Mouse (Mus musculus) gastrocnemius, adult 18-20 months (tissue): ENCODE data around the gene Usp50. TPM values are rescaled to one million over a fixed set of nuclear protein-coding genes. Genes with fewer than 3 reads are reported as not detected.
A peak's percentile ranks its signal among the peaks of the same experiment; 100 is the strongest.

Experiments used
- DNase-seq: peaks from one replicate; pipeline ENCODE4 v3.0.0; 2021; ENCODE audit warnings: low spot score
- total RNA-seq, 2 experiments: library from RNA; stranded (reverse); gene quantifications; 2 replicates each; pipeline ENCODE4 v1.2.3; 2021

Gene Usp50
- total RNA-seq, 2 experiments from 2014 or later, result 0.21 TPM; not detected in 1

- no peak for DNase-seq
These were observed 39.9 kb downstream of the Usp50 start for GRCm38 (mm10) chr2:126743389-126743788.

- no peak for DNase-seq
These were observed 43.0 kb downstream of the Usp50 start for GRCm38 (mm10) chr2:126740314-126740713.

GRCm38 (mm10) chr2:126735339-126736073, 47.8 kb downstream of the Usp50 start:
- DNase-seq, result no peak

GRCm38 (mm10) chr2:126730502-126730901, 52.8 kb downstream of the Usp50 start:
- DNase-seq, result no peak

GRCm38 (mm10) chr2:126729207-126729606, 54.1 kb downstream of the Usp50 start:
- no peak for DNase-seq

- no peak for DNase-seq
These were observed 70.3 kb downstream of the Usp50 start for GRCm38 (mm10) chr2:126712950-126713349.

GRCm38 (mm10) chr2:126712526-126712925, 70.7 kb downstream of the Usp50 start:
- no peak for DNase-seq

GRCm38 (mm10) chr2:126708361-126708760, 74.9 kb downstream of the Usp50 start:
- DNase-seq, result no peak

GRCm38 (mm10) chr2:126707438-126707779, 75.9 kb downstream of the Usp50 start:
- DNase-seq, result no peak

- DNase-seq, result peak; percentile 99
These were observed 76.4 kb downstream of the Usp50 start, which contains the start of gene Usp8 for GRCm38 (mm10) chr2:126706759-126707437. Usp8 (plus strand) TSS chr2:126707328.

- DNase-seq, result peak; percentile 21
These were observed 88.0 kb downstream of the Usp50 start for GRCm38 (mm10) chr2:126695285-126695684.

GRCm38 (mm10) chr2:126691290-126691689, 92.0 kb downstream of the Usp50 start:
- DNase-seq, result no peak

GRCm38 (mm10) chr2:126682937-126683336, 100.3 kb downstream of the Usp50 start:
- no peak for DNase-seq

- DNase-seq, result no peak
These were observed 100.9 kb downstream of the Usp50 start for GRCm38 (mm10) chr2:126682333-126682732.

- no peak for DNase-seq
These were observed 105.9 kb downstream of the Usp50 start for GRCm38 (mm10) chr2:126677366-126677765.

- no peak for DNase-seq
These were observed 107.2 kb downstream of the Usp50 start, which contains the start of gene Gabpb1 for GRCm38 (mm10) chr2:126676122-126676515. Gabpb1 (minus strand) TSS chr2:126676337.

- peak; percentile 76 for DNase-seq
These were observed 107.8 kb downstream of the Usp50 start for GRCm38 (mm10) chr2:126675169-126676121.

- peak; percentile 23 for DNase-seq
These were observed 108.7 kb downstream of the Usp50 start for GRCm38 (mm10) chr2:126674441-126675168.

- no peak for DNase-seq
These were observed 109.7 kb downstream of the Usp50 start for GRCm38 (mm10) chr2:126673317-126674242.
